Mouse (Mus musculus) cerebellum, adult 2 months (tissue): ENCODE measurements around the gene Ngfr.

Source experiments
- CTCF ChIP-seq: fragments of 200-500 bp; IDR thresholded peaks from 2 replicates; pipeline ENCODE4 v1.5.1; 2011; ENCODE audit warnings: low read depth, mild to moderate bottlenecking, control low read depth, low read length, moderate library complexity, borderline replicate concordance; ENCODE audit not compliant: insufficient read depth
- POLR2A ChIP-seq: fragments of 200-500 bp; IDR thresholded peaks from 2 replicates; pipeline ENCODE4 v1.6.1; 2011; ENCODE audit warnings: low read length, control low read depth, borderline replicate concordance; ENCODE audit not compliant: insufficient read depth

DNA sequence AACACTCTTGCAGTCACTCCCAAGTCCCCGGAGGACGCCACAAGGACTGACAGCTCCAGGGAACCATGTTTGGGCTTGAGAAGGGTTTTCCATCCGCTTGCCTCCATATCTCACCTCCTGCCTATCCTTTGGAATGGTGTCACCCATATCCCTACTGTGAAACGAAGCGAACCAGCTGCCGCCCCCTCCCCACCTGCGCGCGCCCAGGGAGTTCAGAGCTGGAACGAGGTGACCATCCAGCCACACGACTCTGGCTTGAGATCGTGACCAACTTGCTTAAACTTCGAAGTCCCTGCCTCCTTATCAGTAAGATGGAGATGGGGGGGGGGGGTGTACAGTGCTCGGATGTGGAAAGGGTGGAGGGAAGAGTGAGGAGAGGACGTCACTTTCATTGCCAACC is 1.9 kb downstream of the Ngfr start:
- TF ChIP-seq CTCF: no peak
- TF ChIP-seq POLR2A: no peak
